Mouse (Mus musculus): ENCODE results near the gene Arvcf. TPM values are rescaled to one million over a fixed set of nuclear protein-coding genes. Genes with fewer than 3 reads are reported as not detected.

Gene Arvcf
- total RNA-seq (2012; rRNA removed) (8.9 and 9.1 TPM in 2 replicates), polyA plus RNA-seq (2012; ENCODE audit: insufficient read depth in 1 of 2, insufficient read length in 2 of 2, low read depth in 1 of 2, low replicate concordance in 2 of 2, missing spikeins in 1 of 2) (10 to 100 TPM in 1 of 2 experiments, not detected in 1; 14.5 TPM)

- Histone ChIP-seq H3K27me3 (ENCODE audit: control insufficient read depth in 1 of 2, insufficient read depth in 2 of 2, low read length in 2 of 2) (no peaks in the 10 kb centered on the region), H3K4me1 (ENCODE audit: control insufficient read depth in 1 of 2, insufficient read depth in 2 of 2, low read length in 2 of 2) (peaks cover 2 to 26% of the 10 kb centered on the region in 2 experiments), H3K79me2 (ENCODE audit: control insufficient read depth, insufficient read depth, low read length, poor library complexity) (peaks cover 6% of the 10 kb centered on the region), H3K36me3 (ENCODE audit: control insufficient read depth in 1 of 2, insufficient read depth in 2 of 2, low read length in 2 of 2) (peaks cover 0 to 19% of the 10 kb centered on the region in 2 experiments; a peak in 2 of 4 replicates), H3K9ac (ENCODE audit: control insufficient read depth, low read depth, low read length, poor library complexity, severe bottlenecking) (no peak within 1 kb of the TSS), H3K4me3 (ENCODE audit: control insufficient read depth in 1 of 2, insufficient read depth in 1 of 2, low read depth in 2 of 2, low read length in 2 of 2) (no peak within 1 kb of the TSS), H3K27ac (ENCODE audit: control insufficient read depth, low read depth, low read length) (no peak within 1 kb of the TSS), H3K9me3 (replicated peaks; ENCODE audit: insufficient read depth, low read length) (no peaks in the 10 kb centered on the region)
- DNase-seq (ENCODE audit: low read depth, low spot score) = no peak
- TF ChIP-seq ZNF384 (IDR thresholded peaks at IDR 0.05; ENCODE audit: low read depth, low read length) = no peak
Measured at GRCm38 (mm10) chr16:18347931-18348600, at the start of gene Arvcf, which contains the start of gene Tango2. TSS of gene Arvcf (plus strand) at chr16:18348182. TSS of gene Tango2 (minus strand) at chr16:18348103.

DNA sequence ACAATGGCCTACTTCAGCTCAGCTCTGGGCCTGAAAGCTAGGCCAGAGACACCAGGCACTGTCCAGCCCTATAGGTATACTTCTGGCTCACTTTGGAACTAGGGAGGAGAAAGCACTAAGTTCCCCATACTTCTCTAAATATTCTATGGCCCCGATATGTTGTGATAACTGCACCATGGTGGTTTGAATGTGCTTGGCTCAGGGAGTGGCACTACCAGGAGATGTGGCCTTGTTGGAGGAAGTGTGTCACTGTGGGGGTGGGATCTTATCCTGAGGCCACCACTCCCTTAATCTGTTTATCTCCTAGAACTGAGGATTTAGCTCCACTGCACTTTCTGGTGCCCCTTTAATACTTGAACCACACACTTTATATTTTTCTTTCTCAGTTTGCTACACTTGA, 39.8 kb upstream of the Arvcf start:
- Histone ChIP-seq H3K79me2 (ENCODE audit: control insufficient read depth, insufficient read depth, low read length, poor library complexity) (no peaks in the 10 kb centered on the region), H3K9ac (ENCODE audit: control insufficient read depth, low read depth, low read length, poor library complexity, severe bottlenecking) (peak overlapping the region; percentile 39), H3K4me1 (ENCODE audit: control insufficient read depth in 1 of 2, insufficient read depth in 2 of 2, low read length in 2 of 2) (peaks cover 9 to 19% of the 10 kb centered on the region in 2 experiments), H3K9me3 (replicated peaks; ENCODE audit: insufficient read depth, low read length) (no peaks in the 10 kb centered on the region), H3K4me3 (ENCODE audit: control insufficient read depth in 1 of 2, insufficient read depth in 1 of 2, low read depth in 2 of 2, low read length in 2 of 2) (no peak overlapping the region), H3K27ac (ENCODE audit: control insufficient read depth, low read depth, low read length) (peak overlapping the region; percentile 92), H3K27me3 (ENCODE audit: control insufficient read depth in 1 of 2, insufficient read depth in 2 of 2, low read length in 2 of 2) (no peaks in the 10 kb centered on the region), H3K36me3 (ENCODE audit: control insufficient read depth in 1 of 2, insufficient read depth in 2 of 2, low read length in 2 of 2) (peaks cover 5 to 20% of the 10 kb centered on the region in 2 experiments)
- peak; percentile 88 for DNase-seq (ENCODE audit: low read depth, low spot score)
- TF ChIP-seq TBP (IDR thresholded peaks at IDR 0.05; ENCODE audit: low read depth, low read length) (0 out of 2 replicates have a peak, but pooled peaks have one; percentile 30), POLR2A (IDR thresholded peaks at IDR 0.05; ENCODE audit: control insufficient read depth in 1 of 2, insufficient read depth in 1 of 2, low read depth in 1 of 2, low read length in 2 of 2, poor library complexity in 1 of 2) (peak in 1 of 2 experiments; percentile 52; a peak in 1 of 4 replicates), MAX (IDR thresholded peaks at IDR 0.05; ENCODE audit: low read length) (no peak), EP300 (IDR thresholded peaks at IDR 0.05; ENCODE audit: low read depth in 1 of 2, low read length in 2 of 2) (peak; percentile 53 to 63), POLR2AphosphoS2 (IDR thresholded peaks at IDR 0.05; ENCODE audit: low read length) (peak; percentile 36; the same call in 1 of the 2 replicates), MXI1 (IDR thresholded peaks at IDR 0.05; ENCODE audit: low read depth, low read length) (no peak), RCOR1 (IDR thresholded peaks at IDR 0.05; ENCODE audit: low read depth, low read length) (peak; percentile 48; the same call in 1 of the 2 replicates), TCF12 (IDR thresholded peaks at IDR 0.05; ENCODE audit: low read depth, low read length) (peak; percentile 48; the same call in 1 of the 2 replicates), POLR2AphosphoS5 (IDR thresholded peaks at IDR 0.05; ENCODE audit: borderline replicate concordance, low read depth, low read length) (no peak), ETS1 (IDR thresholded peaks at IDR 0.05; ENCODE audit: low read depth, low read length) (0 out of 2 replicates have a peak, but pooled peaks have one; percentile 23), SIN3A (IDR thresholded peaks at IDR 0.05; ENCODE audit: low read length) (peak; percentile 61), GATA1 (IDR thresholded peaks at IDR 0.05; ENCODE audit: low read depth, low read length) (peak; percentile 61)

GRCm38 (mm10) chr16:18318992-18319391, 29.0 kb upstream of the Arvcf start:
- peaks cover 13 to 20% of the 10 kb centered on the region in 2 experiments for H3K36me3 ChIP-seq (ENCODE audit: control insufficient read depth in 1 of 2, insufficient read depth in 2 of 2, low read length in 2 of 2)
- no peaks in the 10 kb centered on the region for H3K9me3 ChIP-seq (replicated peaks; ENCODE audit: insufficient read depth, low read length)
- no peak overlapping the region for H3K4me3 ChIP-seq (ENCODE audit: control insufficient read depth in 1 of 2, insufficient read depth in 1 of 2, low read depth in 2 of 2, low read length in 2 of 2)
- no peaks in the 10 kb centered on the region for H3K79me2 ChIP-seq (ENCODE audit: control insufficient read depth, insufficient read depth, low read length, poor library complexity)
- H3K4me1 ChIP-seq (ENCODE audit: control insufficient read depth in 1 of 2, insufficient read depth in 2 of 2, low read length in 2 of 2) = peaks cover 10 to 12% of the 10 kb centered on the region in 2 experiments
- peak; percentile 42 for DNase-seq (ENCODE audit: low read depth, low spot score)
- H3K27me3 ChIP-seq (ENCODE audit: control insufficient read depth in 1 of 2, insufficient read depth in 2 of 2, low read length in 2 of 2) = no peaks in the 10 kb centered on the region
- TF ChIP-seq MAX (IDR thresholded peaks at IDR 0.05; ENCODE audit: low read length) (0 out of 2 replicates have a peak, but pooled peaks have one; percentile 22), ELF1 (IDR thresholded peaks at IDR 0.05; ENCODE audit: low read depth, low read length) (no peak), ETS1 (IDR thresholded peaks at IDR 0.05; ENCODE audit: low read depth, low read length) (peak; percentile 44; the same call in 1 of the 2 replicates), GATA1 (IDR thresholded peaks at IDR 0.05; ENCODE audit: low read depth, low read length) (peak; percentile 86), MXI1 (IDR thresholded peaks at IDR 0.05; ENCODE audit: low read depth, low read length) (peak; percentile 81), NELFE (IDR thresholded peaks at IDR 0.05; ENCODE audit: low read depth, low read length) (no peak), SIN3A (IDR thresholded peaks at IDR 0.05; ENCODE audit: low read length) (peak; percentile 55), RCOR1 (IDR thresholded peaks at IDR 0.05; ENCODE audit: low read depth, low read length) (peak; percentile 81), TCF12 (IDR thresholded peaks at IDR 0.05; ENCODE audit: low read depth, low read length) (peak; percentile 54), MYC (IDR thresholded peaks at IDR 0.05; ENCODE audit: low read depth, low read length) (peak; percentile 69), EP300 (IDR thresholded peaks at IDR 0.05; ENCODE audit: low read depth in 1 of 2, low read length in 2 of 2) (peak; percentile 70 to 82; a peak in 3 of 4 replicates), ZC3H11A (IDR thresholded peaks at IDR 0.05; ENCODE audit: low read depth, low read length) (no peak)
- no peak overlapping the region for H3K27ac ChIP-seq (ENCODE audit: control insufficient read depth, low read depth, low read length)
- H3K9ac ChIP-seq (ENCODE audit: control insufficient read depth, low read depth, low read length, poor library complexity, severe bottlenecking) = no peak overlapping the region

All from MEL (cell line).